Mouse (Mus musculus) G1E (cell line): ENCODE measurements around the gene Miga2.

ENCODE experiments used
- CTCF ChIP-seq: IDR thresholded peaks from 2 replicates; pipeline ENCODE4 v1.5.1; 2012; ENCODE audit warnings: low read depth, low read length, inconsistent platforms, mixed read lengths
- GATA1 ChIP-seq: IDR thresholded peaks from 2 replicates; pipeline ENCODE4 v1.6.1; 2012; ENCODE audit warnings: borderline replicate concordance, low read length, inconsistent platforms, mixed read lengths
- GATA2 ChIP-seq: IDR thresholded peaks from 2 replicates; pipeline ENCODE4 v1.6.1; 2012; ENCODE audit warnings: low read depth, low read length, inconsistent platforms, borderline replicate concordance
- POLR2AphosphoS5 ChIP-seq: IDR thresholded peaks from 2 replicates; pipeline ENCODE4 v1.6.1; 2012; ENCODE audit warnings: low read depth, low read length, inconsistent platforms; ENCODE audit not compliant: insufficient replicate concordance
- TAL1 ChIP-seq: conservative IDR thresholded peaks from 2 replicates; pipeline ENCODE4 v1.6.1; 2012; ENCODE audit warnings: low read depth, low read length, inconsistent platforms, mixed read lengths

- TF ChIP-seq CTCF (no peak), GATA1 (no peak), POLR2AphosphoS5 (no peak), TAL1 (no peak), GATA2 (no peak)
Observed at GRCm38 (mm10) chr2:30401581-30401980, 37.5 kb downstream of the Miga2 start.
